Comparison of ENCODE assay signal across 17 mouse cellular contexts in genomic region chr6:145002094-145002936, GRCm38 (mm10).
A peak's percentile ranks its signal among the peaks of the same experiment; 100 is the strongest.
DNase-seq lines count a peak whose midpoint lies in the region; ATAC-seq and TF ChIP-seq lines count a peak whose summit lies in the region.
"Had no signal": no experiment of that assay in that cellular context is flagged by ENCODE, and none has a peak within 500 bp of the region (broad histone marks: within the 10 kb centered on the region; RNA-seq: fewer than 3 reads in every experiment).

No protein-coding gene starts in this region.

- H3K9ac ChIP-seq in liver, postnatal 0 days (replicated peaks), result no peak overlapping the region
- no peak overlapping the region for H3K9ac ChIP-seq in liver, embryonic 12.5 days
- H3K9ac ChIP-seq in forebrain, embryonic 15.5 days (replicated peaks), result no peak overlapping the region
- H3K9ac ChIP-seq: forebrain, embryonic 13.5 days; heart, embryonic 13.5 days had no signal

- H3K79me2 ChIP-seq in myocyte (ENCODE audit: control insufficient read depth, insufficient read depth), result no peaks in the 10 kb centered on the region

- TF ChIP-seq CTCF in liver, postnatal 0 days (IDR thresholded peaks at IDR 0.05; ENCODE audit: low read depth), result no peak
- no peak for TF ChIP-seq CTCF in Patski (IDR thresholded peaks at IDR 0.05)
- no peak for TF ChIP-seq CTCF in embryonic fibroblast, embryonic 13.5 days (IDR thresholded peaks at IDR 0.05; ENCODE audit: borderline replicate concordance, insufficient read depth, low read length)

- no peaks in the 10 kb centered on the region for H3K9me3 ChIP-seq in liver, postnatal 0 days (ENCODE audit: low read length)
- H3K9me3 ChIP-seq in liver, embryonic 12.5 days (replicated peaks), result no peaks in the 10 kb centered on the region
- H3K9me3 ChIP-seq in forebrain, embryonic 15.5 days, result no peaks in the 10 kb centered on the region
- H3K9me3 ChIP-seq: forebrain, embryonic 13.5 days; heart, embryonic 13.5 days; hindbrain, embryonic 10.5 days had no signal

- no peak overlapping the region for H3K4me2 ChIP-seq in liver, postnatal 0 days (ENCODE audit: low read depth, low read length)
- H3K4me2 ChIP-seq in liver, embryonic 12.5 days, result no peak overlapping the region
- no peak overlapping the region for H3K4me2 ChIP-seq in myocyte (ENCODE audit: low read depth)
- no peak overlapping the region for H3K4me2 ChIP-seq in forebrain, embryonic 15.5 days (replicated peaks)
- H3K4me2 ChIP-seq: forebrain, embryonic 13.5 days; heart, embryonic 13.5 days; liver, embryonic 11.5 days; midbrain, embryonic 11.5 days had no signal

- CTCF ChIA-PET in Patski (lab: Charles Lee), result no interaction called here

- 40% methylated on average over 13 of the region's 14 CpGs for WGBS in liver, postnatal 0 days (ENCODE audit: insufficient replicate concordance)
- 56% methylated on average over 12 of the region's 14 CpGs for WGBS in liver, embryonic 12.5 days (ENCODE audit: insufficient replicate concordance)
- 82% methylated on average over 13 of the region's 14 CpGs for WGBS in forebrain, embryonic 15.5 days

- no peak overlapping the region for H3ac ChIP-seq in myocyte (ENCODE audit: control insufficient read depth, insufficient read length)

- no peaks in the 10 kb centered on the region for H3K36me3 ChIP-seq in liver, postnatal 0 days (replicated peaks; ENCODE audit: insufficient read depth, low read length)
- H3K36me3 ChIP-seq in liver, embryonic 12.5 days, result no peaks in the 10 kb centered on the region
- peaks cover 21% of the 10 kb centered on the region for H3K36me3 ChIP-seq in myocyte (ENCODE audit: control insufficient read depth, insufficient read depth)
- peaks cover 53% of the 10 kb centered on the region for H3K36me3 ChIP-seq in forebrain, embryonic 15.5 days
- H3K36me3 ChIP-seq: G1E; heart, embryonic 13.5 days had no signal

- peaks cover 4% of the 10 kb centered on the region; the same call in 1 of the 2 replicates for H3K4me1 ChIP-seq in liver, postnatal 0 days (ENCODE audit: insufficient read depth)
- no peaks in the 10 kb centered on the region for H3K4me1 ChIP-seq in liver, embryonic 12.5 days
- H3K4me1 ChIP-seq in embryonic fibroblast, embryonic 13.5 days (ENCODE audit: control insufficient read depth, insufficient read depth, low read length), result peaks cover 2% of the 10 kb centered on the region; the same call in 1 of the 2 replicates
- H3K4me1 ChIP-seq in forebrain, embryonic 15.5 days, result no peaks in the 10 kb centered on the region
- H3K4me1 ChIP-seq: forebrain, embryonic 13.5 days; heart, embryonic 13.5 days; hindbrain, embryonic 10.5 days had no signal

- DNase-seq in liver, postnatal 0 days, result peak; percentile 44
- DNase-seq in Patski (ENCODE audit: low read depth, low spot score), result peak; percentile 39
- no peak for DNase-seq in cerebellum, adult 18-20 months
- DNase-seq in left cerebral cortex, adult 8-10 months (ENCODE audit: low spot score in 2 of 2), result no peak
- DNase-seq: adrenal gland, postnatal 36 days; cerebellum, adult 9-10 months; kidney, adult 2 months had no signal

- no peak for TF ChIP-seq EP300 in liver, postnatal 0 days (IDR thresholded peaks at IDR 0.05; ENCODE audit: low read depth)

- POLR2A ChIA-PET in Patski (lab: Charles Lee), result no interaction called here

- no peak overlapping the region for H3K27ac ChIP-seq in liver, postnatal 0 days (ENCODE audit: low read depth)
- no peak overlapping the region for H3K27ac ChIP-seq in liver, embryonic 12.5 days
- peak overlapping the region; percentile 10; the same call in 1 of the 2 replicates for H3K27ac ChIP-seq in embryonic fibroblast, embryonic 13.5 days (ENCODE audit: insufficient read depth, low read length)
- H3K27ac ChIP-seq in forebrain, embryonic 15.5 days (replicated peaks), result no peak overlapping the region
- H3K27ac ChIP-seq: forebrain, embryonic 13.5 days; heart, embryonic 13.5 days; hindbrain, embryonic 10.5 days had no signal

- TF ChIP-seq POLR2A in embryonic fibroblast, embryonic 13.5 days (IDR thresholded peaks at IDR 0.05; ENCODE audit: low read depth, low read length), result no peak
- TF ChIP-seq POLR2A in myocyte (IDR thresholded peaks at IDR 0.05; ENCODE audit: insufficient read length, low read depth), result no peak

- H3K4me3 ChIP-seq in liver, postnatal 0 days (ENCODE audit: low read depth, low read length), result no peak overlapping the region
- H3K4me3 ChIP-seq in liver, embryonic 12.5 days, result no peak overlapping the region
- H3K4me3 ChIP-seq in embryonic fibroblast, embryonic 13.5 days (ENCODE audit: insufficient read depth, low read length), result no peak overlapping the region
- no peak overlapping the region for H3K4me3 ChIP-seq in myocyte
- no peak overlapping the region for H3K4me3 ChIP-seq in forebrain, embryonic 15.5 days
- H3K4me3 ChIP-seq: forebrain, embryonic 13.5 days; heart, embryonic 13.5 days; hindbrain, embryonic 10.5 days had no signal

- peak; percentile 86 for ATAC-seq in liver, postnatal 0 days
- ATAC-seq in liver, embryonic 12.5 days, result no peak
- no peak for ATAC-seq in Patski
- ATAC-seq in forebrain, embryonic 15.5 days (replicated peaks), result no peak
- ATAC-seq: forebrain, embryonic 13.5 days had no signal

- in situ Hi-C loops in Patski (cut with MboI; ENCODE audit: low pct_unique_long_range_greater_than_20kb), result no loop called here

- no peaks in the 10 kb centered on the region for H3K27me3 ChIP-seq in liver, postnatal 0 days (ENCODE audit: insufficient read depth, low read length)
- no peaks in the 10 kb centered on the region for H3K27me3 ChIP-seq in liver, embryonic 12.5 days (replicated peaks)
- H3K27me3 ChIP-seq in Patski, result no peaks in the 10 kb centered on the region
- no peaks in the 10 kb centered on the region for H3K27me3 ChIP-seq in myocyte (ENCODE audit: control insufficient read depth, insufficient read depth, insufficient read length)
- H3K27me3 ChIP-seq in forebrain, embryonic 15.5 days, result no peaks in the 10 kb centered on the region
- H3K27me3 ChIP-seq: forebrain, embryonic 13.5 days; heart, embryonic 13.5 days had no signal

TF ChIP-seq in myocyte, 11 proteins besides CTCF, POLR2A, EP300 and RAD21:
- TF ChIP-seq MYOD1 (IDR thresholded peaks at IDR 0.05; ENCODE audit: control insufficient read depth in 1 of 3, insufficient read length in 2 of 3, low read depth in 2 of 3), result no peak
- TF ChIP-seq REST (IDR thresholded peaks at IDR 0.05; ENCODE audit: insufficient read depth, insufficient read length), result no peak
- no peak for TF ChIP-seq SRF (IDR thresholded peaks at IDR 0.05; ENCODE audit: control insufficient read depth, insufficient read length, low read depth)
- 0 out of 2 replicates have a peak, but pooled peaks have one; percentile 52 for TF ChIP-seq CEBPB (IDR thresholded peaks at IDR 0.05; ENCODE audit: insufficient read depth, poor library complexity, severe bottlenecking)
- TF ChIP-seq MAX (IDR thresholded peaks at IDR 0.05; ENCODE audit: low read depth), result no peak
- no peak for TF ChIP-seq USF1 (IDR thresholded peaks at IDR 0.05; ENCODE audit: low read depth)
- TF ChIP-seq MYOG (IDR thresholded peaks at IDR 0.05; ENCODE audit: control insufficient read depth in 1 of 3, insufficient read depth in 1 of 3, insufficient read length in 2 of 3, low read depth in 2 of 3), result no peak

Comparison
In these comparisons a context has a peak if more than half of its experiments do, and no peak if none do; other contexts are left out.
1. DNase-seq: peak in liver, postnatal 0 days (single experiment) and Patski (single experiment); none in cerebellum, adult 18-20 months (0 of 2) and left cerebral cortex, adult 8-10 months (0 of 2).